Mouse (Mus musculus) kidney, embryonic 14.5 days (tissue): ENCODE data around the gene Col24a1. TPM values are rescaled to one million over a fixed set of nuclear protein-coding genes. Genes with fewer than 3 reads are reported as not detected.
"Not testable (repeated sequence)": the region's sequence is repeated elsewhere in the genome, so short reads cannot be mapped to it uniquely, and the experiment has no call there.

Experiments used
- ATAC-seq: fragments of 200-750 bp; cut with Nextera tagmentation; 2 replicates; pipeline ENCODE4 v1.8.0; 2017; ENCODE audit warnings: moderate number of reproducible peaks, mild to moderate bottlenecking, moderate TSS enrichment, moderate library complexity; ENCODE audit not compliant: low FRiP score, low TSS enrichment
- H3K27ac ChIP-seq: fragments of 300-500 bp; sonication (generic); 2 replicates; pipeline ENCODE4 v1.5.1; 2014; ENCODE audit warnings: low read depth, mild to moderate bottlenecking, low read length, moderate library complexity, mixed read lengths
- H3K27me3 ChIP-seq: fragments of 300-500 bp; sonication (generic); 2 replicates; pipeline ENCODE4 v1.6.1; 2014; ENCODE audit warnings: mild to moderate bottlenecking, low read length; ENCODE audit not compliant: control insufficient read depth, insufficient read depth
- H3K36me3 ChIP-seq: fragments of 300-500 bp; sonication (generic); 2 replicates; pipeline ENCODE4 v1.6.1; 2014; ENCODE audit warnings: low read length, mixed read lengths; ENCODE audit not compliant: control insufficient read depth, insufficient read depth
- H3K4me1 ChIP-seq: fragments of 300-500 bp; sonication (generic); 2 replicates; pipeline ENCODE4 v1.6.1; 2014; ENCODE audit warnings: low read length, mixed read lengths; ENCODE audit not compliant: control insufficient read depth, insufficient read depth
- H3K4me2 ChIP-seq: fragments of 300-500 bp; sonication (generic); replicated peaks from 2 replicates; pipeline ENCODE4 v1.6.1; 2014; ENCODE audit warnings: low read depth, mild to moderate bottlenecking, low read length
- H3K4me3 ChIP-seq: fragments of 300-500 bp; sonication (generic); 2 replicates; pipeline ENCODE4 v1.5.1; 2014; ENCODE audit warnings: mild to moderate bottlenecking, low read length
- H3K9ac ChIP-seq: fragments of 300-500 bp; sonication (generic); 2 replicates; pipeline ENCODE4 v1.6.1; 2014; ENCODE audit warnings: low read depth, mild to moderate bottlenecking, low read length, moderate library complexity
- H3K9me3 ChIP-seq: fragments of 300-500 bp; sonication (generic); 2 replicates; pipeline ENCODE4 v1.6.1; 2016; ENCODE audit warnings: low read length; ENCODE audit not compliant: control insufficient read depth
- WGBS: fragments of 180-500 bp; shearing (Covaris S2); extraction: QIAGEN DNeasy Blood & Tissue Kit; methylation state at CpG from one replicate; pipeline ENCODE4 v1.1.7; 2014; 5-methylcytosine and 5-hydroxymethylcytosine counted together
- polyA plus RNA-seq: library from polyadenylated mRNA; unstranded; fragments of >200 nt; fragmentation: Nextera tagmentation; extraction: Ambion mirVana; gene quantifications from 2 replicates; pipeline ENCODE4 v1.2.1, GENCODE M21; 2014

Col24a1 gene
- polyA plus RNA-seq, 1 experiment from 2014 or later = 2.1 TPM

DNA sequence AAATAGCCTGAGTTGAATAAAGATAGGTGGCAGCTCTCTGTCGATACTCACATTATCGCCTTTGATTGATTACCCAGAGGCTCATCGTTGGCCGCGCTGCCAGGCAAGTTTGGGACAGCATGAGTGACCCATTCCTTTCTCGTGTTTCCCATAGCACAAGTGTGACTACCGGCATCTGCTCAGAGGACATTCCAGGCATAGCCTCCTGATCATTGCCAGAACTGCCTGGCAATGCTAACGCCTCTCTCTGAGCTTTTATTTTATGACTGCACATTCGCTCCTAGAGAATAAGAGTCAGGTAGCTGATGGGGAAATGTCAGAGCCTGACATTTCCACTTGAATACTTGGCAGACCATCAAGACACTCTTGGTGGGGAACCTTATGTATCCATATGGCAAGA is 125.5 kb downstream of the Col24a1 start:
- Histone ChIP-seq H3K9ac (no peak overlapping the region), H3K4me3 (no peak overlapping the region), H3K4me2 (no peak overlapping the region), H3K4me1 (no peaks in the 10 kb centered on the region), H3K36me3 (no peaks in the 10 kb centered on the region), H3K9me3 (no peaks in the 10 kb centered on the region), H3K27me3 (no peaks in the 10 kb centered on the region; the same call in 1 of the 2 replicates), H3K27ac (no peak overlapping the region)
- WGBS = 76% methylated on average over 9 of the region's 9 CpGs
- no peak for ATAC-seq

- Histone ChIP-seq H3K9ac (no peak overlapping the region), H3K4me3 (no peak overlapping the region), H3K4me1 (no peaks in the 10 kb centered on the region), H3K36me3 (no peaks in the 10 kb centered on the region), H3K27me3 (no peaks in the 10 kb centered on the region), H3K27ac (no peak overlapping the region), H3K4me2 (no peak overlapping the region), H3K9me3 (no peaks in the 10 kb centered on the region)
- no peak for ATAC-seq
- WGBS = 81% methylated on average over 2 of the region's 2 CpGs
These were observed 128.1 kb downstream of the Col24a1 start for GRCm38 (mm10) chr3:145420421-145420820.

- WGBS = 93% methylated on average over 3 of the region's 3 CpGs
- Histone ChIP-seq H3K27me3 (no peaks in the 10 kb centered on the region), H3K4me2 (no peak overlapping the region), H3K27ac (no peak overlapping the region), H3K4me3 (no peak overlapping the region), H3K9ac (no peak overlapping the region), H3K4me1 (no peaks in the 10 kb centered on the region), H3K9me3 (no peaks in the 10 kb centered on the region), H3K36me3 (no peaks in the 10 kb centered on the region)
- no peak for ATAC-seq
These were observed 129.8 kb downstream of the Col24a1 start for GRCm38 (mm10) chr3:145422044-145422443.

- Histone ChIP-seq H3K36me3 (no peaks in the 10 kb centered on the region), H3K4me3 (no peak overlapping the region), H3K27ac (no peak overlapping the region), H3K4me1 (no peaks in the 10 kb centered on the region), H3K9me3 (no peaks in the 10 kb centered on the region), H3K27me3 (no peaks in the 10 kb centered on the region), H3K4me2 (no peak overlapping the region), H3K9ac (no peak overlapping the region)
- 61% methylated on average over 7 of the region's 7 CpGs for WGBS
- ATAC-seq = no peak
These were observed 146.1 kb downstream of the Col24a1 start for GRCm38 (mm10) chr3:145438352-145438751.

DNA sequence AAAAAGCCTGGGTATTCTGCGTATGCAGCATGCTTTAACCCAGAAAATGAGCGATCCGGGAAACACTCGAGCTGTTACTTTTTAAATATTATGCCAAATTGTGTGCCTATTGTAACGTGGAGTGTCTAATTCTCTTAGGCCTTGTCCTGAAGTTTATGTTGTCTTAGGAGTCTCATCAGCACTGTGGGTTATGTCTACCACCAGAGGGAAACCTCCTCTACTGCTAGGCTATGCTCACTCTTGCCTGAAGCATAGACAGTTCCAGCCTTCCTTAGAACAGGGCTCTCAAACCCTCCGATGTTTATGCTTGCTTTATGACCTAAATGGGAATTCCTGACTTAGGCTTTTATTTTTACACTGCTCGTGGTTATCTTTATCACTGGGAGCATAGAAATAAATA is 146.8 kb downstream of the Col24a1 start:
- 84% methylated on average over 7 of the region's 7 CpGs for whole genome bisulfite sequencing
- Histone ChIP-seq H3K4me3 (no peak overlapping the region), H3K9me3 (no peaks in the 10 kb centered on the region), H3K9ac (no peak overlapping the region), H3K27me3 (no peaks in the 10 kb centered on the region), H3K36me3 (no peaks in the 10 kb centered on the region), H3K4me2 (no peak overlapping the region), H3K27ac (no peak overlapping the region), H3K4me1 (no peaks in the 10 kb centered on the region)
- no peak for ATAC-seq

DNA sequence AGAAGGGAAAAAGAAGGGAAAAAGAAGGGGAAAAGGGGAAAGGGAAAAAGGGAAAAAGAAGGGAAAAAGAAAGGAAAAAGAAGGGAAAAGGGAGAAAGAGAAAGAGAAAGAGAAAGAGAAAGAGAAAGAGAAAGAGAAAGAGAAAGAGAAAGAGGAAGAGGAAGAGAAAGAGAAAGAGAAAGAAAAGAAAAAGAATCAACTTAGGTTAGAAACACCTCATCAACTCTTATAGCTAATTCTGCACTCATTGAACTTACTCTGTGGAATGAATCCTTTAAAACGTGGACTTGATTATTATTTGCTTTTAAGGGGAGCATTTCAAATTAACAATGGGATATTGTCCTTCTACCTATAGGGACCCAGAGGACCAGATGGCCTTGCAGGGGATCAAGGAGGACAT is 148.7 kb downstream of the Col24a1 start:
- H3K4me1 ChIP-seq = no peaks in the 10 kb centered on the region
- 76% methylated on average over 1 of the region's 1 CpGs for WGBS

DNA sequence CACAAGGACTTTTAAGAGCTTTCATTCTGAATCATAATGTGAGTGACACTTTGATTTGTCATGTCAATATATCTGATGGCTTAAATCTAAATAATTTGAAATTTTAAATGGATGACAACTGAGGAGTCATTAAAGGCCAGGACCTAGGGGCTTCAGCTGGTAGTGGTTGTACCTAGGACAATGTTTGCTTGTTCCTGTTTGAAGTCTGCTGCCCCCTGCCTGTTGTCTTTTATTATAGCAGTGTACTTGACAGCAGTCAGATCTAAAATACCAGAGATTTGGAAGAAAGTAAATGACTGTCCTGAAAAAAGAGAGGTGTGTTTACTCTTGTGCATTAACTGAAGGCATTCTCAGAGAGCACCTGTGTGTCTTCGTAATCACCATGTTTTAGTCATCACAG is 150.0 kb downstream of the Col24a1 start:
- H3K36me3 ChIP-seq = no peaks in the 10 kb centered on the region
- no peaks in the 10 kb centered on the region for H3K27me3 ChIP-seq
- H3K4me1 ChIP-seq = no peaks in the 10 kb centered on the region
- H3K27ac ChIP-seq = no peak overlapping the region
- H3K9me3 ChIP-seq = no peaks in the 10 kb centered on the region
- no peak overlapping the region for H3K4me2 ChIP-seq
- H3K4me3 ChIP-seq = no peak overlapping the region
- WGBS = 91% methylated on average over 1 of the region's 1 CpGs
- no peak for ATAC-seq
- no peak overlapping the region for H3K9ac ChIP-seq

More for the DNA sequence above, 148.7 kb downstream of the Col24a1 start:
- H3K9ac ChIP-seq = no peak overlapping the region
- no peak overlapping the region for H3K4me3 ChIP-seq
- no peak overlapping the region for H3K27ac ChIP-seq
- H3K9me3 ChIP-seq = no peaks in the 10 kb centered on the region
- no peaks in the 10 kb centered on the region for H3K36me3 ChIP-seq
- H3K4me2 ChIP-seq = no peak overlapping the region
- no peaks in the 10 kb centered on the region for H3K27me3 ChIP-seq
- ATAC-seq = no peak

DNA sequence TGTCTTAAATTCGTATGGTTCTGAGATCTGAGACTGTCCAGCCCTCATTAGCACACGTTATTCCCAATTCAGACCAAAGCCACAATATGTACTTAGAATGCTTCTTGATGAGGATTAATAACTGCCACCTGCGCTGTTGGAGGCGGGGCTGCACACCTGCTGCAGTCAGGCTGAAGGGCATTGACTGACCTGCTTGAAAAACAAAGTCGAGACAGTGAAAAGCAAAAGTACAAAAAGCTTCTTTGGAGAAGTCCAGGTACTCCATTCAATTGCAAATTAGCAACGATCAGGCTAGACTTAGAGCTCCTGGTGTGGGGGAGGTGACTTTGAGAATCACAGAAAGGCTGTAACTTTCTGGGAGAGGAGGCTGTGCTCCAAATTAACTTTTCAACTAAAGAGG is 150.9 kb downstream of the Col24a1 start:
- not testable (repeated sequence) for H3K9ac ChIP-seq, H3K27me3 ChIP-seq, H3K27ac ChIP-seq, H3K36me3 ChIP-seq, H3K4me1 ChIP-seq, ATAC-seq, H3K9me3 ChIP-seq, H3K4me2 ChIP-seq, H3K4me3 ChIP-seq
- 78% methylated on average over 6 of the region's 6 CpGs for WGBS

GRCm38 (mm10) chr3:145457039-145457438 is 164.8 kb downstream of the Col24a1 start:
- Histone ChIP-seq H3K36me3 (no peaks in the 10 kb centered on the region), H3K4me3 (no peak overlapping the region), H3K4me1 (no peaks in the 10 kb centered on the region), H3K9me3 (no peaks in the 10 kb centered on the region), H3K9ac (no peak overlapping the region), H3K27me3 (no peaks in the 10 kb centered on the region), H3K4me2 (no peak overlapping the region), H3K27ac (no peak overlapping the region)
- 73% methylated on average over 5 of the region's 5 CpGs for WGBS
- no peak for ATAC-seq

DNA sequence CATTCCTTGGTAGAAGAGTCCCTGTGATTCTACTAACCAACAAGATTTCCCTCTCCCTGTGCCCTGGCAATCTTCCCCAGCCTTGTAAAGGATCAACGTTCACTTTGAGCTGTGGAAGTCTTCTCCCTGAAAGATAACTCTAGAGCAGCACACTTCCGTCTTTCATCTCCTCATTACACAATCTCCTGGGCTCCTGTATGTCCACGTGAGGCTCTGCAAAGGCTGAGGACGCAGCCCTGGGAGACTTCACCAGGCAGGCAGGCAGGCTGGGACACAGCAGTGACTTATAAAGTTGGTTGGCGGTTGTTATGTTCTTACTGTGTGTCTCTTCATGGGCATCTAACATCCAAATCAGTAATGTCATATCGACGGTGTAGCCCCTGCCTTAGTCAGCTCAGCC is 170.1 kb downstream of the Col24a1 start:
- WGBS = 73% methylated on average over 7 of the region's 7 CpGs
- H3K36me3 ChIP-seq = no peaks in the 10 kb centered on the region
- H3K4me1 ChIP-seq = no peaks in the 10 kb centered on the region
- no peak overlapping the region for H3K4me2 ChIP-seq
- H3K9ac ChIP-seq = no peak overlapping the region
- no peak for ATAC-seq
- H3K9me3 ChIP-seq = no peaks in the 10 kb centered on the region
- H3K4me3 ChIP-seq = no peak overlapping the region
- H3K27me3 ChIP-seq = no peaks in the 10 kb centered on the region
- H3K27ac ChIP-seq = no peak overlapping the region
